16 mouse cellular contexts compared by ENCODE assay signal in the genomic region with DNA sequence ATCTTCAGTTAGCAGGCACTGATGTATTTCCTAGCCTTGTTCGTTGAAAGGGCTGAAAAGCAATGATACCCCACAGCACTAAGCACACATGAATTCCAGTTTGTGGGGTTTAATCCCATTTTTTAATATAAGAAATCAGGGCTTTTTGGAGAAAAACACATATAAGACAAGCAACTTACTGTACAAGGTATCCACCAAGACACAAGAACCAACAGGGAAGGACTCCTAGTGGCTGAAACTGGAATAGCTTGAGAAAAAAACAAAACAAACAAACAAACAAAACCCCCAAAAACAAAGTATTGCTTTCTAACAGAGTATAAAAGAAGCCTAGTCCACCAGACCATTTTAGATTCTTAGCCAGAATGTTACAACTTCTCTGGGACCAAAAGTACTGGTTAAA. TPM values are rescaled to one million over a fixed set of nuclear protein-coding genes. Genes with fewer than 3 reads are reported as not detected.
DNase-seq lines count a peak whose midpoint lies in the region; ATAC-seq and TF ChIP-seq lines count a peak whose summit lies in the region.
"Had no signal": no experiment of that assay in that cellular context is flagged by ENCODE, and none has a peak within 500 bp of the region (broad histone marks: within the 10 kb centered on the region; RNA-seq: fewer than 3 reads in every experiment).

No protein-coding gene starts in this region.

- in situ Hi-C loops in CH12.LX (cut with MboI; ENCODE audit: low pct_ligation_motif_present, low pct_unique_long_range_greater_than_20kb, low sequenced_read_pairs) = no loop called here

- intact Hi-C loops in gastrocnemius, adult 2 months (cut with DNase I) = loop anchor here (2.0 kb wide), 1 partner anchor 63 kb away; no protein-coding TSS in a partner anchor
- intact Hi-C loops in gastrocnemius, postnatal 36 days (cut with DNase I) = no loop called here

- ATAC-seq in liver, postnatal 0 days = no peak
- no peak for ATAC-seq in liver, embryonic 12.5 days
- peak; percentile 66 for ATAC-seq in erythroblast, adult 5-6 weeks (replicated peaks; ENCODE audit: low FRiP score, poor library complexity, severe bottlenecking)
- ATAC-seq: midbrain, embryonic 13.5 days had no signal

- DNase-seq in gastrocnemius, adult 2 months = no peak
- no peak for DNase-seq in gastrocnemius, postnatal 36 days
- no peak for DNase-seq in liver, postnatal 0 days
- DNase-seq in CH12.LX (ENCODE audit: extremely low read depth) = no peak
- no peak for DNase-seq in c-Kit-positive CD71-positive TER-119-positive erythroid progenitor cells, embryonic 14.5 days (ENCODE audit: low spot score)
- no peak for DNase-seq in embryo, embryonic 10.5 days (ENCODE audit: low spot score)
- DNase-seq: cerebellum, adult 18-20 months; embryo, embryonic 11 days; kidney, adult 8-10 months; lung, postnatal 14 days had no signal

- no peaks in the 10 kb centered on the region for H3K79me2 ChIP-seq in CH12.LX (replicated peaks; ENCODE audit: control insufficient read depth, extremely low read depth, insufficient read depth, poor library complexity, severe bottlenecking)

- peaks cover 12% of the 10 kb centered on the region for H3K4me1 ChIP-seq in liver, postnatal 0 days (ENCODE audit: insufficient read depth)
- peaks cover 12% of the 10 kb centered on the region for H3K4me1 ChIP-seq in liver, embryonic 12.5 days
- H3K4me1 ChIP-seq in CH12.LX (ENCODE audit: control insufficient read depth in 1 of 2, insufficient read depth in 2 of 2) = peaks cover 6 to 20% of the 10 kb centered on the region in 2 experiments; a peak in 3 of 4 replicates

- dilution Hi-C loops in CH12.LX (cut with MboI; ENCODE audit: extremely low pct_ligation_motif_present, extremely low pct_unique_long_range_greater_than_20kb, low sequenced_read_pairs) = no loop called here

- TF ChIP-seq CTCF in gastrocnemius, adult 2 months (IDR thresholded peaks at IDR 0.05) = peak; percentile 60
- TF ChIP-seq CTCF in liver, postnatal 0 days (IDR thresholded peaks at IDR 0.05; ENCODE audit: low read depth) = peak; percentile 63
- TF ChIP-seq CTCF in CH12.LX (conservative IDR thresholded peaks at IDR 0.05 in 1 of 2, IDR thresholded peaks at IDR 0.05 in 1 of 2; ENCODE audit: low read depth in 2 of 2, low read length in 2 of 2) = peak; percentile 36 to 40; a peak in 3 of 4 replicates

- no peaks in the 10 kb centered on the region for H3K36me3 ChIP-seq in liver, postnatal 0 days (replicated peaks; ENCODE audit: insufficient read depth, low read length)
- H3K36me3 ChIP-seq in liver, embryonic 12.5 days = no peaks in the 10 kb centered on the region
- H3K36me3 ChIP-seq in CH12.LX (replicated peaks in 1 of 2; ENCODE audit: control insufficient read depth in 1 of 2, insufficient read depth in 1 of 2, low read length in 1 of 2) = no peaks in the 10 kb centered on the region
- H3K36me3 ChIP-seq: hindbrain, embryonic 10.5 days had no signal

- no peaks in the 10 kb centered on the region for H3K27me3 ChIP-seq in liver, postnatal 0 days (ENCODE audit: insufficient read depth, low read length)
- H3K27me3 ChIP-seq in liver, embryonic 12.5 days (replicated peaks) = no peaks in the 10 kb centered on the region
- no peaks in the 10 kb centered on the region for H3K27me3 ChIP-seq in CH12.LX (replicated peaks)
- H3K27me3 ChIP-seq: midbrain, embryonic 13.5 days had no signal

- 0 out of 2 replicates have a peak overlapping the region, but pooled peaks have one; percentile 10 for H3K27ac ChIP-seq in gastrocnemius, adult 2 months
- H3K27ac ChIP-seq in liver, postnatal 0 days (ENCODE audit: low read depth) = peak overlapping the region; percentile 22; the same call in 1 of the 2 replicates
- H3K27ac ChIP-seq in liver, embryonic 12.5 days = no peak overlapping the region
- no peak overlapping the region for H3K27ac ChIP-seq in CH12.LX (ENCODE audit: insufficient read depth, low read depth)
- H3K27ac ChIP-seq: heart, embryonic 10.5 days; hindbrain, embryonic 10.5 days; midbrain, embryonic 13.5 days had no signal

- H3K4me3 ChIP-seq in gastrocnemius, adult 2 months = no peak overlapping the region
- H3K4me3 ChIP-seq in liver, postnatal 0 days (ENCODE audit: low read depth, low read length) = no peak overlapping the region
- no peak overlapping the region for H3K4me3 ChIP-seq in liver, embryonic 12.5 days
- no peak overlapping the region for H3K4me3 ChIP-seq in CH12.LX (replicated peaks in 1 of 3; ENCODE audit: low read depth in 2 of 3, low read length in 2 of 3, poor library complexity in 1 of 3)
- H3K4me3 ChIP-seq: heart, embryonic 10.5 days; hindbrain, embryonic 10.5 days; midbrain, embryonic 13.5 days had no signal

- no peak overlapping the region for H3K4me2 ChIP-seq in liver, postnatal 0 days (ENCODE audit: low read depth, low read length)
- H3K4me2 ChIP-seq in liver, embryonic 12.5 days = no peak overlapping the region
- H3K4me2 ChIP-seq in CH12.LX (ENCODE audit: insufficient read depth, low read depth, poor library complexity, severe bottlenecking) = no peak overlapping the region
- H3K4me2 ChIP-seq: midbrain, embryonic 13.5 days had no signal

- H3K9me3 ChIP-seq in liver, postnatal 0 days (ENCODE audit: low read length) = no peaks in the 10 kb centered on the region
- H3K9me3 ChIP-seq in liver, embryonic 12.5 days (replicated peaks) = no peaks in the 10 kb centered on the region
- H3K9me3 ChIP-seq in CH12.LX (replicated peaks; ENCODE audit: low read length) = no peaks in the 10 kb centered on the region
- H3K9me3 ChIP-seq: heart, embryonic 10.5 days; midbrain, embryonic 13.5 days had no signal

- peak; percentile 5 for TF ChIP-seq RAD21 in CH12.LX (IDR thresholded peaks at IDR 0.05; ENCODE audit: low read depth, low read length)

- H3K9ac ChIP-seq in liver, postnatal 0 days (replicated peaks) = no peak overlapping the region
- H3K9ac ChIP-seq in liver, embryonic 12.5 days = no peak overlapping the region
- H3K9ac ChIP-seq in CH12.LX (ENCODE audit: insufficient read depth, low read depth) = no peak overlapping the region
- H3K9ac ChIP-seq: midbrain, embryonic 13.5 days had no signal

- TF ChIP-seq EP300 in liver, postnatal 0 days (IDR thresholded peaks at IDR 0.05; ENCODE audit: low read depth) = no peak
- TF ChIP-seq EP300 in CH12.LX (IDR thresholded peaks at IDR 0.05; ENCODE audit: low read length) = no peak

- TF ChIP-seq POLR2A in CH12.LX (IDR thresholded peaks at IDR 0.05; ENCODE audit: low read depth, low read length) = no peak

- WGBS in liver, postnatal 0 days (ENCODE audit: insufficient replicate concordance) = 68% methylated on average over 1 of the region's 1 CpGs
- 43% methylated on average over 1 of the region's 1 CpGs for WGBS in liver, embryonic 12.5 days (ENCODE audit: insufficient replicate concordance)

TF ChIP-seq in CH12.LX, 34 proteins besides CTCF, POLR2A, EP300 and RAD21:
- TF ChIP-seq MAX (IDR thresholded peaks at IDR 0.05; ENCODE audit: low read length) = no peak
- TF ChIP-seq ETS1 (conservative IDR thresholded peaks at IDR 0.05; ENCODE audit: low read depth, low read length) = no peak
- no peak for TF ChIP-seq KAT2A (IDR thresholded peaks at IDR 0.05; ENCODE audit: insufficient replicate concordance, low read length)
- no peak for TF ChIP-seq USF2 (conservative IDR thresholded peaks at IDR 0.05; ENCODE audit: low read depth, low read length)
- TF ChIP-seq NELFE (IDR thresholded peaks at IDR 0.05; ENCODE audit: low read depth, low read length) = no peak
- no peak for TF ChIP-seq MAFK (IDR thresholded peaks at IDR 0.05; ENCODE audit: insufficient replicate concordance, low read length)
- TF ChIP-seq USF1 (IDR thresholded peaks at IDR 0.05; ENCODE audit: low read depth, low read length) = no peak
- TF ChIP-seq MAZ (IDR thresholded peaks at IDR 0.05; ENCODE audit: low read depth, low read length) = no peak
- TF ChIP-seq ZC3H11A (IDR thresholded peaks at IDR 0.05; ENCODE audit: low read depth, low read length) = no peak
- no peak for TF ChIP-seq JUND (conservative IDR thresholded peaks at IDR 0.05; ENCODE audit: low read depth, low read length)
- TF ChIP-seq TBP (conservative IDR thresholded peaks at IDR 0.05; ENCODE audit: low read depth, low read length) = no peak
- no peak for TF ChIP-seq IRF4 (IDR thresholded peaks at IDR 0.05; ENCODE audit: low read depth, low read length)
- TF ChIP-seq MYC (IDR thresholded peaks at IDR 0.05; ENCODE audit: low read depth, low read length) = no peak
- no peak for TF ChIP-seq PAX5 (IDR thresholded peaks at IDR 0.05; ENCODE audit: low read length)
- no peak for TF ChIP-seq JUN (IDR thresholded peaks at IDR 0.05; ENCODE audit: insufficient read depth, low read depth, low read length)
- TF ChIP-seq UBTF (IDR thresholded peaks at IDR 0.05; ENCODE audit: low read depth, low read length) = no peak
- TF ChIP-seq E2F4 (IDR thresholded peaks at IDR 0.05; ENCODE audit: insufficient replicate concordance, low read depth, low read length) = no peak
- TF ChIP-seq GABPA (IDR thresholded peaks at IDR 0.05; ENCODE audit: insufficient replicate concordance, low read depth, low read length) = no peak

RNA-seq across cellular contexts. Expression of a gene that starts 35.8 kb away (rescaled TPM):
- not detected for total RNA-seq in gastrocnemius, adult 2 months (2021)
- total RNA-seq in gastrocnemius, postnatal 36 days (2021) = not detected
- polyA plus RNA-seq in liver, postnatal 0 days (2015; fragmentation: Nextera tagmentation; extraction: Ambion mirVana) = not detected in 2 replicates
- polyA plus RNA-seq in liver, embryonic 12.5 days (2016; fragmentation: Nextera tagmentation; extraction: Ambion mirVana) = not detected in 2 replicates
- not detected in 2 replicates for total RNA-seq in CH12.LX (2012; rRNA removed)
- total RNA-seq in CH12.LX (2014; rRNA removed) = not detected in 2 replicates
- not detected in 2 replicates for polyA plus RNA-seq in CH12.LX (2012; ENCODE audit: insufficient read length, low read depth)
- not detected in 2 replicates for total RNA-seq in erythroblast, adult 5-6 weeks (2015; ENCODE audit: low replicate concordance)
- total RNA-seq in erythroblast, adult 5-6 weeks (2017; ENCODE audit: low replicate concordance) = not detected in 2 replicates
- polyA plus RNA-seq: heart, embryonic 10.5 days; limb, embryonic 11.5 days; midbrain, embryonic 13.5 days had no signal

Comparison
In these comparisons a context has a peak if more than half of its experiments do, and no peak if none do; other contexts are left out.
1. H3K27ac ChIP-seq: peak in gastrocnemius, adult 2 months (single experiment) and liver, postnatal 0 days (single experiment); none in liver, embryonic 12.5 days (single experiment) and CH12.LX (single experiment).
2. Peak in every context shown above with its lines, with median percentiles within 50 percentile points of each other: CTCF ChIP-seq.